Mouse (Mus musculus): Measurements from ENCODE around the gene T. TPM values are rescaled to one million over a fixed set of nuclear protein-coding genes. Genes with fewer than 3 reads are reported as not detected.

The T gene
- polyA plus RNA-seq, 1 experiment: 12.5 TPM

GRCm38 (mm10) chr17:8421517-8421916 lies 12.7 kb upstream of the T start:
- Histone ChIP-seq H3K9ac (ENCODE audit: low read depth, poor library complexity, severe bottlenecking) (no peak overlapping the region), H3K27me3 (ENCODE audit: control insufficient read depth, insufficient read depth, low read length, poor library complexity, severe bottlenecking) (no peaks in the 10 kb centered on the region), H3K27ac (ENCODE audit: insufficient read depth, low read length) (no peak overlapping the region), H3K4me1 (ENCODE audit: control insufficient read depth, insufficient read depth, low read length) (no peaks in the 10 kb centered on the region), H3K36me3 (ENCODE audit: control insufficient read depth, insufficient read depth, low read length, poor library complexity, severe bottlenecking) (no peaks in the 10 kb centered on the region), H3K4me3 (ENCODE audit: low read depth, low read length) (no peak overlapping the region), H3K9me3 (replicated peaks; ENCODE audit: control insufficient read depth, insufficient read depth, low read length, poor library complexity, severe bottlenecking) (no peaks in the 10 kb centered on the region; the same call in 1 of the 2 replicates)
- TF ChIP-seq CTCF (IDR thresholded peaks at IDR 0.05; ENCODE audit: low read depth, low read length): no peak
- no peak for TF ChIP-seq POLR2A (IDR thresholded peaks at IDR 0.05; ENCODE audit: insufficient read depth, low read length)
- TF ChIP-seq EP300 (IDR thresholded peaks at IDR 0.05; ENCODE audit: insufficient read depth, low read depth, low read length): no peak

- Histone ChIP-seq H3K27ac (ENCODE audit: insufficient read depth, low read length) (no peak overlapping the region), H3K36me3 (ENCODE audit: control insufficient read depth, insufficient read depth, low read length, poor library complexity, severe bottlenecking) (no peaks in the 10 kb centered on the region), H3K9ac (ENCODE audit: low read depth, poor library complexity, severe bottlenecking) (no peak overlapping the region), H3K4me1 (ENCODE audit: control insufficient read depth, insufficient read depth, low read length) (no peaks in the 10 kb centered on the region), H3K27me3 (ENCODE audit: control insufficient read depth, insufficient read depth, low read length, poor library complexity, severe bottlenecking) (no peaks in the 10 kb centered on the region), H3K9me3 (replicated peaks; ENCODE audit: control insufficient read depth, insufficient read depth, low read length, poor library complexity, severe bottlenecking) (no peaks in the 10 kb centered on the region; the same call in 1 of the 2 replicates), H3K4me3 (ENCODE audit: low read depth, low read length) (no peak overlapping the region)
- TF ChIP-seq CTCF (IDR thresholded peaks at IDR 0.05; ENCODE audit: low read depth, low read length): peak; percentile 74
- TF ChIP-seq EP300 (IDR thresholded peaks at IDR 0.05; ENCODE audit: insufficient read depth, low read depth, low read length): no peak
These were observed 10.9 kb upstream of the T start for GRCm38 (mm10) chr17:8423283-8423682.

- no peak overlapping the region for H3K27ac ChIP-seq (ENCODE audit: insufficient read depth, low read length)
- peaks cover 1% of the 10 kb centered on the region for H3K4me1 ChIP-seq (ENCODE audit: control insufficient read depth, insufficient read depth, low read length)
- no peaks in the 10 kb centered on the region for H3K36me3 ChIP-seq (ENCODE audit: control insufficient read depth, insufficient read depth, low read length, poor library complexity, severe bottlenecking)
- H3K4me3 ChIP-seq (ENCODE audit: low read depth, low read length): no peak overlapping the region
- H3K9ac ChIP-seq (ENCODE audit: low read depth, poor library complexity, severe bottlenecking): no peak overlapping the region
- TF ChIP-seq CTCF (IDR thresholded peaks at IDR 0.05; ENCODE audit: low read depth, low read length) (no peak), POLR2A (IDR thresholded peaks at IDR 0.05; ENCODE audit: insufficient read depth, low read length) (no peak), EP300 (IDR thresholded peaks at IDR 0.05; ENCODE audit: insufficient read depth, low read depth, low read length) (peak; percentile 80)
- peaks cover 21% of the 10 kb centered on the region for H3K27me3 ChIP-seq (ENCODE audit: control insufficient read depth, insufficient read depth, low read length, poor library complexity, severe bottlenecking)
- H3K9me3 ChIP-seq (replicated peaks; ENCODE audit: control insufficient read depth, insufficient read depth, low read length, poor library complexity, severe bottlenecking): no peaks in the 10 kb centered on the region; the same call in 1 of the 2 replicates
These were observed 4.8 kb upstream of the T start for GRCm38 (mm10) chr17:8429436-8429835.

GRCm38 (mm10) chr17:8429896-8430295 lies 4.3 kb upstream of the T start:
- H3K9ac ChIP-seq (ENCODE audit: low read depth, poor library complexity, severe bottlenecking): no peak overlapping the region
- H3K4me3 ChIP-seq (ENCODE audit: low read depth, low read length): no peak overlapping the region
- H3K27me3 ChIP-seq (ENCODE audit: control insufficient read depth, insufficient read depth, low read length, poor library complexity, severe bottlenecking): peaks cover 21% of the 10 kb centered on the region
- H3K4me1 ChIP-seq (ENCODE audit: control insufficient read depth, insufficient read depth, low read length): peaks cover 1% of the 10 kb centered on the region
- H3K36me3 ChIP-seq (ENCODE audit: control insufficient read depth, insufficient read depth, low read length, poor library complexity, severe bottlenecking): no peaks in the 10 kb centered on the region
- TF ChIP-seq EP300 (IDR thresholded peaks at IDR 0.05; ENCODE audit: insufficient read depth, low read depth, low read length): no peak
- no peak for TF ChIP-seq CTCF (IDR thresholded peaks at IDR 0.05; ENCODE audit: low read depth, low read length)
- TF ChIP-seq POLR2A (IDR thresholded peaks at IDR 0.05; ENCODE audit: insufficient read depth, low read length): no peak
- H3K9me3 ChIP-seq (replicated peaks; ENCODE audit: control insufficient read depth, insufficient read depth, low read length, poor library complexity, severe bottlenecking): no peaks in the 10 kb centered on the region; the same call in 1 of the 2 replicates
- no peak overlapping the region for H3K27ac ChIP-seq (ENCODE audit: insufficient read depth, low read length)

DNA sequence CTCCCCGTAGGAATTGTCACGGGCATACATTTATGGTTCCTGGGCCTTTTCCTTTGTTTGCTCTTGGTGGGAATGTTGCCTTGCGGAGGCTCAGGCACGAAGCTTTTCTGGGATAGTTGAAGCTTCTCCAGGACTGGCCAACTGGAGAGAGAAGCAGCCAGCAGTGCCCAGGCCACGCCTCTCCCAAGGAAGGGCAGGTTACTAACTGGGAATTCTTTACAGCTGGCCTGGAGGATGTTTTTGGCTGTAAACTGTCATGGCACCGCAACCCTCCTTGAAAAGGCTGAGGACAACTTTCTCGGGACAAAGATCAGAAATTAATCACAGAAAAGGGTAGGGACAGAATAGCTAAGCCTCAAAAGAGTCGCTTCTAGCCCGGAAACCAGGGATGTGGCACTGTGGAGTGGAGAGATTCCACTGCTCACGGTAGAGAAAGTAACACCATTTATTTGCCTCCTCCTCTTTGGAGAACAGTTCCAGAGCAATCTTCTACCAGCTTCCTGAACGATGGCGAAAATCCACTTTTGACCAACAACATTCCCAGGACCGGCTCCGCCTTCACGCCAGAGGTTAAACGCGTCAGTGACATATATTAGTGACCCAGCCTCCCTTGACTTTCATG lies 1.9 kb upstream of the T start:
- no peaks in the 10 kb centered on the region for H3K36me3 ChIP-seq (ENCODE audit: control insufficient read depth, insufficient read depth, low read length, poor library complexity, severe bottlenecking)
- TF ChIP-seq POLR2A (IDR thresholded peaks at IDR 0.05; ENCODE audit: insufficient read depth, low read length) (no peak), EP300 (IDR thresholded peaks at IDR 0.05; ENCODE audit: insufficient read depth, low read depth, low read length) (no peak), CTCF (IDR thresholded peaks at IDR 0.05; ENCODE audit: low read depth, low read length) (no peak)
- H3K9ac ChIP-seq (ENCODE audit: low read depth, poor library complexity, severe bottlenecking): no peak overlapping the region
- peaks cover 26% of the 10 kb centered on the region for H3K27me3 ChIP-seq (ENCODE audit: control insufficient read depth, insufficient read depth, low read length, poor library complexity, severe bottlenecking)
- H3K4me1 ChIP-seq (ENCODE audit: control insufficient read depth, insufficient read depth, low read length): peaks cover 1% of the 10 kb centered on the region
- no peak overlapping the region for H3K4me3 ChIP-seq (ENCODE audit: low read depth, low read length)
- H3K27ac ChIP-seq (ENCODE audit: insufficient read depth, low read length): no peak overlapping the region
- no peaks in the 10 kb centered on the region for H3K9me3 ChIP-seq (replicated peaks; ENCODE audit: control insufficient read depth, insufficient read depth, low read length, poor library complexity, severe bottlenecking)

GRCm38 (mm10) chr17:8433121-8433977 lies 874 bp upstream of the T start:
- no peak for TF ChIP-seq POLR2A (IDR thresholded peaks at IDR 0.05; ENCODE audit: insufficient read depth, low read length)
- peaks cover 26% of the 10 kb centered on the region for H3K27me3 ChIP-seq (ENCODE audit: control insufficient read depth, insufficient read depth, low read length, poor library complexity, severe bottlenecking)
- no peaks in the 10 kb centered on the region for H3K9me3 ChIP-seq (replicated peaks; ENCODE audit: control insufficient read depth, insufficient read depth, low read length, poor library complexity, severe bottlenecking)
- H3K27ac ChIP-seq (ENCODE audit: insufficient read depth, low read length): no peak overlapping the region
- peak overlapping the region; percentile 60 for H3K4me3 ChIP-seq (ENCODE audit: low read depth, low read length)
- peak overlapping the region; percentile 26; the same call in 1 of the 2 replicates for H3K9ac ChIP-seq (ENCODE audit: low read depth, poor library complexity, severe bottlenecking)
- peaks cover 1% of the 10 kb centered on the region for H3K4me1 ChIP-seq (ENCODE audit: control insufficient read depth, insufficient read depth, low read length)
- no peaks in the 10 kb centered on the region for H3K36me3 ChIP-seq (ENCODE audit: control insufficient read depth, insufficient read depth, low read length, poor library complexity, severe bottlenecking)
